Mouse (Mus musculus) limb, embryonic 13.5 days (tissue): ENCODE results near the gene Pax5. TPM values are rescaled to one million over a fixed set of nuclear protein-coding genes. Genes with fewer than 3 reads are reported as not detected.
A peak's percentile ranks its signal among the peaks of the same experiment; 100 is the strongest.
"Not testable (repeated sequence)": the region's sequence is repeated elsewhere in the genome, so short reads cannot be mapped to it uniquely, and the experiment has no call there.

Experiments used
- ATAC-seq: fragments of 200-750 bp; cut with Nextera tagmentation; 2 replicates; pipeline ENCODE4 v1.8.0; 2017; ENCODE audit warnings: low read depth, moderate number of reproducible peaks, moderate TSS enrichment; ENCODE audit not compliant: low FRiP score
- H3K27ac ChIP-seq: fragments of 300-500 bp; sonication (generic); 2 replicates; pipeline ENCODE4 v1.5.1; 2015; ENCODE audit warnings: inconsistent platforms, mild to moderate bottlenecking, moderate library complexity
- H3K27me3 ChIP-seq: fragments of 300-500 bp; sonication (generic); 2 replicates; pipeline ENCODE4 v1.6.1; 2015; ENCODE audit warnings: mild to moderate bottlenecking, inconsistent platforms
- H3K36me3 ChIP-seq: fragments of 300-500 bp; sonication (generic); 2 replicates; pipeline ENCODE4 v1.6.1; 2015; ENCODE audit warnings: inconsistent platforms, mild to moderate bottlenecking, moderate library complexity
- H3K4me1 ChIP-seq: fragments of 300-500 bp; sonication (generic); 2 replicates; pipeline ENCODE4 v1.6.1; 2015; ENCODE audit warnings: inconsistent platforms
- H3K4me2 ChIP-seq: fragments of 300-500 bp; sonication (generic); replicated peaks from 2 replicates; pipeline ENCODE4 v1.6.1; 2015; ENCODE audit warnings: inconsistent platforms, mild to moderate bottlenecking, moderate library complexity
- H3K4me3 ChIP-seq: fragments of 300-500 bp; sonication (generic); 2 replicates; pipeline ENCODE4 v1.5.1; 2015; ENCODE audit warnings: moderate library complexity, mild to moderate bottlenecking, inconsistent platforms
- H3K9ac ChIP-seq: fragments of 300-500 bp; sonication (generic); 2 replicates; pipeline ENCODE4 v1.6.1; 2015; ENCODE audit warnings: mild to moderate bottlenecking, inconsistent platforms
- H3K9me3 ChIP-seq: fragments of 300-500 bp; sonication (generic); 2 replicates; pipeline ENCODE4 v1.6.1; 2016; ENCODE audit warnings: inconsistent platforms
- WGBS: fragments of 180-500 bp; shearing (Covaris S2); methylation state at CpG from one replicate; pipeline ENCODE4 v1.1.7; 2015; 5-methylcytosine and 5-hydroxymethylcytosine counted together
- polyA plus RNA-seq: library from polyadenylated mRNA; unstranded; fragments of >200 nt; fragmentation: Nextera tagmentation; extraction: Ambion mirVana; gene quantifications from 2 replicates; pipeline ENCODE4 v1.2.1, GENCODE M21; 2015

Gene Pax5
- not detected in 2 replicates for polyA plus RNA-seq

DNA sequence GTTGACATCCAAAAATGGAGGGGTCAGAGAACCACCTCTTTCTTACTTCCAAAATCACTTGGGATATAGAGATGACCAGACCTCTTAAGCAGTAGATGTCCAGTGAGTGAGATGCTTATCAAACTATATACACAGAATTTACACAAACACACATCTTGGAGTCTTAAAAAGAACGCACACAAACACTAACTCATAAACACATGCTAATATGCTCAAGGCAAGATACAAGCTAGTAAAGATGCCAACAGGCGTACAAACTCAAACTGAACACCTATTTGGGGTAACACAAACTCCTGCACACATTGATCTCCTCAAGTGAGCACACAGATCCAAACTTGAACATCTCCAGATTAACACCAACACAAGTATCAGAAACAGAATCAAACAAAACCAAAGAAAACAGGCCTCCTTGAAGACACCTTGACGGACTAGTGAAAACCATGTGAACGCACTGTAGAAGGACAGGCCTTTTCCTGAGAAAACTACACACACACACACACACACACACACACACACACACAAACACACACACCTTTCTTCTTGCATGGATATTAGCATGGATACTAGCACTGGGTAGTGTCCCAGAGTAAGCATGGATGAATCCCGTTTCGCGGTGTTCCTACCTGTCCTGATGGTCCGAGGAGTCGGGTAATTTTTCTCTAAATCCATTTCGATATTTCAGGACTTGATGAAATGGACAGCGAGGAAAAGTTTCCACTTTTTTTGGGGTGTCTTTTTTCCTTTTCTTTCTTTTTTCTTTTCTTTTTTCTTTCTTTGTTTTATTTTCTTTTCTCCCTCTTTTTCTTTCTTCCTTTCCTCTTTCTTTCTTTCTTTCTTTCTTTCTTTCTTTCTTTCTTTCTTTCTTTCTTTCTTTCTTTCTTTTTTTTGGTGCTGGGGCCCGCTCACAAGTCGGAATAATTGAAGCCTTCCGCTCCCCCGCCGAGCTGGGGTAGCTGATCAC lies at the start of gene Pax5:
TSS of gene Pax5 (minus strand) at position 748 of the 961 bp plus-strand sequence.
- H3K9me3 ChIP-seq = no peaks in the 10 kb centered on the region
- H3K36me3 ChIP-seq = no peaks in the 10 kb centered on the region
- peaks cover 20% of the 10 kb centered on the region for H3K4me1 ChIP-seq
- no peak within 1 kb of the TSS; the same call in 1 of the 2 replicates for H3K4me2 ChIP-seq
- H3K9ac ChIP-seq = no peak within 1 kb of the TSS
- peak within 1 kb of the TSS; percentile 17 for H3K4me3 ChIP-seq
- WGBS = 25% methylated on average over 16 of the region's 16 CpGs
- H3K27ac ChIP-seq = no peak within 1 kb of the TSS
- no peak for ATAC-seq
- H3K27me3 ChIP-seq = peaks cover 98% of the 10 kb centered on the region

- 7% methylated on average over 10 of the region's 10 CpGs for WGBS
- Histone ChIP-seq H3K4me1 (peaks cover 11% of the 10 kb centered on the region), H3K9ac (peak overlapping the region; percentile 91), H3K4me2 (peak overlapping the region; percentile 69), H3K27ac (peak overlapping the region; percentile 88; the same call in 1 of the 2 replicates), H3K4me3 (peak overlapping the region; percentile 86)
- H3K9me3 ChIP-seq, ATAC-seq, H3K36me3 ChIP-seq, H3K27me3 ChIP-seq: not testable (repeated sequence)
These were observed 46.8 kb upstream of the Pax5 start for GRCm38 (mm10) chr4:44757131-44757530.

DNA sequence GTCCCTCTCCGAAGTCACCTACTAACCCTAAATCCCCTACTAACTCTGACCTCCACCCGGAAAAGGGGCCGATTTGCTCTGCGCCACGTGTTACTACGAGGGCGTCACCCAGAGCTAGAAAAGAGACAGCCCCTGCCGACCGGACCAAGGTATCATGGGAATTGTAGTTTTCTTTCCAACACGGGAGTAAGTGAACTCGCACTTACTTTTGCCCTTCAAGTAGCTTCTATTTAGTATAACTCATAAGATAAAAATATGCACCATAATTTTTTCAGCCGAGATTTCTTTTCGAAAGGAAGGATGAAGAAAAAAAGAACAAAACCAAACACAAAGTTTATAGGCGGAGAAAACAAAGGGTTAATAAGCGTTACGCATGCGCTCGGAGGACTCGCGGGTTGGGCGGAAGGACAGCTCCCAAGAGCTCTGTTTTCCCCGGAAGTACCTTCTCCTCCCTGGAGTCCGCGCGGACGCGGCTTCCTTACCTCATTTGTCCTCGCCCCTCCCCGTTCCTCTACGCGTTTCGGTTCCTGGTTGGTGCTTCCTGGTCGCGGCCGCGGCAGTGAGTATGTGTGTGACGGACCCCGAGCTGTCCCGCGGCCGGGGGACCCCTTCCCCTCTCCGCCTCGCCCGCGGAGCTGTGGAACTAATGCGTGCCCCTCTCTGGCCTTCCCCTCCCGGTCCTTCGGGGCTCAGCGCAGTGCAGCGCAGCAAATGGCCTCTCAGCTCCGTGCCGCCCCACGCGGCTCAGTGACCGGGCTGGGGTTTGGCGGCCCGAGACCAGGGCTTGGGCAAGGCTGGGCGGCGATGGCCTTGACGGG lies 46.1 kb upstream of the Pax5 start:
- Histone ChIP-seq H3K27ac (peak overlapping the region; percentile 88), H3K4me3 (peak overlapping the region; percentile 86), H3K4me1 (peaks cover 11% of the 10 kb centered on the region), H3K27me3 (no peaks in the 10 kb centered on the region), H3K4me2 (peak overlapping the region; percentile 69), H3K9ac (peak overlapping the region; percentile 91), H3K9me3 (no peaks in the 10 kb centered on the region), H3K36me3 (no peaks in the 10 kb centered on the region)
- ATAC-seq = peak; percentile 97
- WGBS = under 1% methylated on average over 60 of the region's 60 CpGs

GRCm38 (mm10) chr4:44755553-44756133 lies 45.4 kb upstream of the Pax5 start, which contains the start of gene Zcchc7:
TSS of gene Zcchc7 (plus strand) at chr4:44755877.
- H3K4me1 ChIP-seq = peaks cover 11% of the 10 kb centered on the region
- H3K27ac ChIP-seq = peak within 1 kb of the TSS; percentile 88
- H3K36me3 ChIP-seq = no peaks in the 10 kb centered on the region
- H3K4me2 ChIP-seq = peak within 1 kb of the TSS; percentile 69
- peak within 1 kb of the TSS; percentile 86 for H3K4me3 ChIP-seq
- H3K9me3 ChIP-seq = no peaks in the 10 kb centered on the region
- 4% methylated on average over 15 of the region's 15 CpGs for WGBS
- peak within 1 kb of the TSS; percentile 91 for H3K9ac ChIP-seq
- peak; percentile 54; the same call in 1 of the 2 replicates for ATAC-seq
- H3K27me3 ChIP-seq = no peaks in the 10 kb centered on the region

DNA sequence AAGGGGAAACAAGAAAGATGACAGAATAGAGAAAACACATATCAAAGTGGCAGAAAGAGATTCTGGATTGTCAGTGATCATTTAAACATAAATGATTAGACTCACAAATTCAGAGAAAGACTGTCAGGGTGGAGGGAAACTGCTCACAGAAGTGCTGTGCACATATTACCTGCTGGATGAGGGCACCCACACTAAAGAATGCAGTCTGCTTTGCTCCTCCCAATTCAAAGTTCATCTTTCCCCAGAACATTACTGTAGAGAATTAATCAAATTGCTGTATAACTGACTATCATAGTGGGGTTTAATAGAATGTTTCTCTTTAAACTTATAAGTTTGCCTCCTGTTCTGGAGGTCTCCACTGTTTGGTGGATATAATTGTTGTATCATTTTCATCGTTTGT lies 30.2 kb upstream of the Pax5 start:
- H3K4me3 ChIP-seq = no peak overlapping the region
- no peak overlapping the region for H3K4me2 ChIP-seq
- no peaks in the 10 kb centered on the region for H3K4me1 ChIP-seq
- 71% methylated on average over 1 of the region's 1 CpGs for WGBS
- H3K9me3 ChIP-seq = peaks cover 8% of the 10 kb centered on the region; the same call in 1 of the 2 replicates
- H3K9ac ChIP-seq = no peak overlapping the region
- no peaks in the 10 kb centered on the region for H3K36me3 ChIP-seq
- no peaks in the 10 kb centered on the region for H3K27me3 ChIP-seq
- no peak overlapping the region for H3K27ac ChIP-seq
- no peak for ATAC-seq

DNA sequence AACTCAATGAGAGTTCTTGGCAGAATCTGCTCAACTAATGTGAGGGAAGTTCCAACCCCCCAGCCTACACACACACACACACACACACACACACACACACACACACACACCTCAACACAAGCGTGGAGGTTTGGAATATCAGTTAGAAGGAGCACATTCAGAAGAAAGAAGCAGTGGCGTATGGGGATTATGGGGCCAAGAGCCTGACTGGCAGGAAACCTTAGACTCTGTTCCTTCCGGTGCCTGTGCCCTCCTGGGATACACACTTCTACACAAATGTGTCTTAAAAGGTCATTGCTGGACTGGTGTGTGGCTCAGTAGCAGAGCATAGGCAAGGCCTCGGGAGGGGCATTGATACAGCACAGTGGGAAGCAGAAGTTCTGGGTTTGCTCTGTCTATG lies 10.9 kb upstream of the Pax5 start:
- no peak overlapping the region for H3K9ac ChIP-seq
- H3K27me3 ChIP-seq = peaks cover 54% of the 10 kb centered on the region
- no peak overlapping the region for H3K27ac ChIP-seq
- 79% methylated on average over 4 of the region's 4 CpGs for WGBS
- H3K4me2 ChIP-seq = no peak overlapping the region
- H3K9me3 ChIP-seq = no peaks in the 10 kb centered on the region
- H3K36me3 ChIP-seq = no peaks in the 10 kb centered on the region
- no peaks in the 10 kb centered on the region for H3K4me1 ChIP-seq
- no peak overlapping the region for H3K4me3 ChIP-seq
- no peak for ATAC-seq

DNA sequence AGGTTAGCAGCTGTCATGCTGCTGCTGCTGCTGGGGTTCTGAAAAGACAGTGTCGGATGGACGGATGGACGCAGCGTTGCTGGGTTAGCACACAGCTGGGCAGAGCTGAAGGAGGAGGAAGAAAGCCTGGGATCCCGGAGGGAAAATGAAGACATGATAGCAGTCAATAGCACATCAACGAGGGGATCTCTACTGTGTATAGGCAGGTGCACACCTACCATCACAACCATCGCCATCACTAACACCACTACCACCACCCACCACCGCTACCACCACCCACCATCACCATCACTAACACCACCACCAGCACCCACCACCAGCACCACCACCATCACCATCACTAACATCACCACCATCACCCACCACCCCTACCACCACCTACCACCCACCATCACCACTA lies 9.8 kb upstream of the Pax5 start:
- no peak for ATAC-seq
- H3K4me2 ChIP-seq = no peak overlapping the region
- H3K9me3 ChIP-seq = no peaks in the 10 kb centered on the region
- no peak overlapping the region for H3K4me3 ChIP-seq
- no peak overlapping the region for H3K9ac ChIP-seq
- no peak overlapping the region for H3K27ac ChIP-seq
- 90% methylated on average over 7 of the region's 8 CpGs for WGBS
- H3K36me3 ChIP-seq = no peaks in the 10 kb centered on the region
- peaks cover 62% of the 10 kb centered on the region for H3K27me3 ChIP-seq
- H3K4me1 ChIP-seq = no peaks in the 10 kb centered on the region

DNA sequence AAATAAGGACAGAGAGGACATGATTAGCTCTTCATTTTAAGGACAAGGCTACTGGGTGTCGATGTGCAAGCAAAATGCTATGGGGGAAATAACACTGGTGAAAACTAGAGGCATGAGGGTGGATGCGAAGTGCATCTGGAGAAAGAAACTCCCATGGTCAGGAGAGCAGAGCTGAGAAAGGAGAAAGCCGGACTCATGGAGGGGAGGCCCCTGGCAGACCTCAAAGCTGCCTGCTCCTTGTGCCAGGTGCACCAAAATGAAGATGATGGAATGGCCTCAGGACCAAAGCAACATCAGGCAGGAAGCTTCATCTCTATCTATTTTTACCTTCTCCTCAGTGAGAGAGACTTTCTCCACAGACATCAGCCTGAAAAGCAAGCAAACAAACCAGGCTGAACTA lies 7.4 kb upstream of the Pax5 start:
- Histone ChIP-seq H3K36me3 (no peaks in the 10 kb centered on the region), H3K9me3 (no peaks in the 10 kb centered on the region), H3K4me2 (no peak overlapping the region), H3K27me3 (peaks cover 81% of the 10 kb centered on the region), H3K4me1 (peaks cover 13% of the 10 kb centered on the region; the same call in 1 of the 2 replicates), H3K27ac (no peak overlapping the region), H3K4me3 (no peak overlapping the region), H3K9ac (no peak overlapping the region)
- no peak for ATAC-seq
- WGBS = 78% methylated on average over 3 of the region's 3 CpGs

DNA sequence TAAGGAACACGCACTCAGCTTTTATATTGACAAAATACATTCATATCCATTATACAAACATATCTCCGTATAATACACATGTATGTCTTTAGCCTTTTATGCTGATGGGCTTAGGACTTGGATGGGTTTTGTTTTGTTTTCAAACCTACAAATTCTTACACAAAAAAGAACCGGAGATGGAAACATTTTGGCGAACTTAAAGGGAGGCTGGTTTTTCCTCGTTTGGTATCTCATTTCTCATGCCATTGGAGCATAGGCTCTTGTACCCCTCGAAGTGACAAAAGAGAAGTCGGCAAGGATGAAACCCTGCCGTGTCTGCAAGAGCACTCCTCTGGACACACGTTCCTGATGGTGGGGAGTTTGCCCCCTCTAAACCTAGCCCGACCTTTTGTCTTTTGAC lies 6.1 kb upstream of the Pax5 start:
- peaks cover 92% of the 10 kb centered on the region for H3K27me3 ChIP-seq
- WGBS = 5% methylated on average over 10 of the region's 10 CpGs
- no peaks in the 10 kb centered on the region for H3K36me3 ChIP-seq

DNA sequence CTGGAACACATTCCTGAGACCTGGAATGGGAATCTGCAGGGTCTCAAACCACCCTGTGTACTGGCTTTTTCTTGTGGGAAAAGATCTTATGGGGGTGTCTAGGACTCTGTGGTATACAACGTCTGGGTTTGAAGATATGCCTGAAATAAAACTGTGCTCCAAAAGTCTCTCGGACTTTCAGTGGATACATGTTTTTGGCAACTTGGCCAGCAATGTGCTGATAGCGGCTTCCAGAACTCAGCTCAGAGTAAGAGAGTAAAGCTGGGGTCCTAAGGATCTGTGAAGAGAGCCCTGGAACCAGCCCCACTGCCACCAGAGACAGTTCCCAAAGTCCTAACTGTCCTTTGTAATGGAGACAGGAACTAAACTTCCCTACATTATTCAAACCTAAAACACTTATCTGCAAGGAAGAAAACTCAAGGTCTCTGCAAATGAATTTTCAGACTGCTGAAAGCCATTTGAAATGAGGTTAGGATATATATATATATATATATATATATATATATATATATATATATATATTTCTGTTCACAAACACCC lies 5.4 kb upstream of the Pax5 start:
- WGBS = 5% methylated on average over 3 of the region's 3 CpGs
- H3K9me3 ChIP-seq = no peaks in the 10 kb centered on the region
- H3K4me1 ChIP-seq = peaks cover 20% of the 10 kb centered on the region
- H3K4me2 ChIP-seq = no peak overlapping the region
- no peak for ATAC-seq
- H3K9ac ChIP-seq = no peak overlapping the region
- no peaks in the 10 kb centered on the region for H3K36me3 ChIP-seq
- no peak overlapping the region for H3K27ac ChIP-seq
- H3K27me3 ChIP-seq = peaks cover 93% of the 10 kb centered on the region
- H3K4me3 ChIP-seq = no peak overlapping the region

More for the DNA sequence above, 6.1 kb upstream of the Pax5 start:
- peaks cover 20% of the 10 kb centered on the region for H3K4me1 ChIP-seq
- H3K4me2 ChIP-seq = no peak overlapping the region
- H3K9me3 ChIP-seq = no peaks in the 10 kb centered on the region
- ATAC-seq = no peak
- H3K9ac ChIP-seq = no peak overlapping the region
- no peak overlapping the region for H3K4me3 ChIP-seq
- no peak overlapping the region for H3K27ac ChIP-seq

DNA sequence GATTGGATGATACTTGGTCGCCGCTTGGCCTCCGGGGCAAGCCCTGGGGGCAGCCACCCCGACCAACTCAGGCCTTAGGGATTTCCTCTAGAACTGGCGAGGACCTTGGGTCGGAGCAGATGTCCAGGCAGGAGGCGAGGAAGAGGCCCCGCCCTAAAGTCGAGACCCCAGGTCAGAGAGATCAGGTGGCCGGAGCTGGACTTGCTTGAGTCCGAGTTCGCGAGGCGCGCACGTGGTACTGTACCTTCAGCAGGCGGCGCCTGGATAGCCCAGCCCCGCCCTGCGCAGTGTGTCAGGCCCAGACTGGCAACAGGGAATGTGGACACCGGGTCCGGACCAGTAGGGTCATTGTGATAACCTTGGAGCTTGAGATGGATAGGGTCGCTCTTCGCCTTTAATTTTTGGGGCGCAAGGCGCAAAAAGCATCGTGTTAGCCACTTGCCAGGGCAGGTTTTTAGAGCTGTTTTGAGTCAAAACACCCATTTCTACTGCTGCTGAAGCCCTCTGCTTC lies 3.9 kb upstream of the Pax5 start:
- Histone ChIP-seq H3K4me2 (no peak overlapping the region), H3K27ac (no peak overlapping the region), H3K27me3 (peaks cover 92% of the 10 kb centered on the region), H3K9ac (no peak overlapping the region), H3K4me3 (no peak overlapping the region), H3K36me3 (no peaks in the 10 kb centered on the region), H3K9me3 (no peaks in the 10 kb centered on the region), H3K4me1 (peaks cover 20% of the 10 kb centered on the region)
- under 1% methylated on average over 27 of the region's 27 CpGs for whole genome bisulfite sequencing
- no peak; the same call in 1 of the 2 replicates for ATAC-seq
